Mouse (Mus musculus) neutrophil, adult 5-6 weeks (primary cell): ENCODE results near the gene Sgsm3. TPM values are rescaled to one million over a fixed set of nuclear protein-coding genes. Genes with fewer than 3 reads are reported as not detected.

Source experiments
- ATAC-seq: fragments of 151-379, 151-347 bp; 2 replicates; pipeline ENCODE4 v1.8.0; 2017; ENCODE audit warnings: mild to moderate bottlenecking, moderate TSS enrichment; ENCODE audit not compliant: insufficient number of reproducible peaks, poor library complexity, low FRiP score, severe bottlenecking; ENCODE audit errors: extremely low read depth
- total RNA-seq: library from RNA; stranded (forward); fragments of 200-1000 nt; gene quantifications from 2 replicates; pipeline ENCODE4 v1.2.3, GENCODE M21; 2017

The Sgsm3 gene
- total RNA-seq, 1 experiment from 2014 or later, result 13.3 TPM

DNA sequence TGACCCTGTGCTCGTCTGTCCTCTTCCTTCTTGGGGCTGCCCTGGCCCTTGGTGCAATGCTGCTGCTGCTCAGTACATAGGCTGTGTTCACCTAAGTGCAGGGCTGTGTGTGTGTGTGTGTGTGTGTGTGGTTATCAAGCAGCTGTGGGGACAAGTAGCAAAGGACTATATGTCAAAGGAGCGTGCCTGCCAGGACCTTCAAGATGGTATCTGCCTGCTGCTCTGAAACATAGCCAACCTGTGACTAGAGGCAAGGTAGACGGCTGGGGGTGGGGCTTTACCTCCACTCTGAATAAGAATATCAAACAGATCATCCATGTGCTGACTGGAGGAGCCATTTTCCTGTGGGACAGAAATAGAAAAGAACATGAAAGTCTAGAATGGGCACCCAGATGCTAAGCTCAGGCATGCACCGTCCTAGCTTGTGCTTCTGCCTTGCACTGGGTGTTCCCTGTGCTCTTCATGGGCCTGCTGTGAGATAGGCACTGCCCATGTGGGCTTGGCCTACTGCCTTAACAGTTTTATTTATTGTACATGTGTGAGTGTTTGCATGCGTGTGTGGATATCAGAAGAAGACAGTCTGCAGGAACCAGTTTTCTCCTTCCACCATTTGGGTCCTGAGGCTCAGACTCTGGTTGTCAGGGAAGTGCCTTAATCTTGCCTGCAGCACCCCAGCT lies 37.6 kb downstream of the Sgsm3 start:
- no peak for ATAC-seq

DNA sequence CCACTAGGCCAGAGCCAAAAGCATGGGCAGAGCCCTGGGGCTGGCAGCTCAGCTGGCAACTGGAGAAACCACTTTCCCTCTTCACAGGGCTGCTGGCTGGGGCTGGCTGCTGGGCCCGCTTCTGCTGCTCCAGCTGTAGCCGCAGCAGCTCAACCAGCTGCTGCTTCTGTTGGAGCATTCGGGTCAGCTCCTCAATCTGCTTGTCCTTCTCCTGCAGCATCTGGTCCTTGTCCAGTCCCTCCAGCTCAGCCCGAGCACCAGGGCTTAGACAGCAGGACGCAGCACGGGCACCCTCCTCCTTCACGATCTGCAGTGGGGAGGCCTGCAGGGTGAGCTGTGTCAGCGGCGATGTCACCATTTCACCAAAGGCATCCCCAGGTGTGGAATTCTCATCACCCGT lies 38.9 kb downstream of the Sgsm3 start:
- no peak for ATAC-seq

DNA sequence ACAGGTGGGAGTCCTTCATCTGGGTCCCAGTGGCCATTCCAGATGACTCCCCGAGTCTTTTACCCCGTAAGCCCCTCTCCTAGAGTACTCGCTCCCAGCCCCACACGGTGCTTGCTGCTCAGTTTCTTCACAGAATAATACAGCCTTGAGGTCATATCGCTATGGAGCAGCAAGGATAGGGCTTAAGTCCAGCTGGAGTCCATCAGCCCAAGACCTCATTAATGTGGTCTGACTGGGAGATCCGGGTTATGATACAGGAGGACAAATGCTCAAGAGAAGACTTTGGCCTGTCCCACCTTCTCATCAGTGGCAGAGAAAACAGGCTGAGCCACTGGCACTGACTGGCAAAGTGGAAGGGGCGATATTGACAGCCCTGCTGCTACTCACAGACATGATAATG lies 39.7 kb downstream of the Sgsm3 start:
- no peak for ATAC-seq

DNA sequence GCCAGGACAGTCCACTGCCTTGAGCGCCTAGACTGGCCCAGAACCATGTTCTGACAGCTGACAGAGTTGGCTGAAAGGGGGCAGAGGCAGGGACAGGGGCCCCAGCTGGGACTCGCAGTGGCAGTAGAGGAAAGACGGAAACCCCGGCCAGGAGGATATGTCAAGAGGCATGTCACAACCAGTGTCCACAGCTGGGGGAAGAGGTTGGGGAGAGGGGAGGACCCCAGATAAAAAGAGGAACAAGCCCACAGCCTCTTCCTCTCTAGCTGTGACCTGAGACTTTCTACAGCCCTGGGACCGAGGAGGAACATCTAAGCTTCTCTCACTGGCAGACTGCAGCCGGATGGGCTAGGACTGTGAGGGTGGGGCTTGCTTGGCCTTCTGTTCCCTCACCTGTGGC lies 43.8 kb downstream of the Sgsm3 start:
- peak; percentile 88 for ATAC-seq

- no peak for ATAC-seq
Observed at GRCm38 (mm10) chr15:81022437-81022836, 44.9 kb downstream of the Sgsm3 start.

GRCm38 (mm10) chr15:81023842-81024241 lies 46.3 kb downstream of the Sgsm3 start:
- no peak for ATAC-seq

- ATAC-seq, result no peak
Observed at GRCm38 (mm10) chr15:81026901-81027300, 49.3 kb downstream of the Sgsm3 start.

GRCm38 (mm10) chr15:81027378-81028173 lies 50.0 kb downstream of the Sgsm3 start:
- peak; percentile 78 for ATAC-seq

DNA sequence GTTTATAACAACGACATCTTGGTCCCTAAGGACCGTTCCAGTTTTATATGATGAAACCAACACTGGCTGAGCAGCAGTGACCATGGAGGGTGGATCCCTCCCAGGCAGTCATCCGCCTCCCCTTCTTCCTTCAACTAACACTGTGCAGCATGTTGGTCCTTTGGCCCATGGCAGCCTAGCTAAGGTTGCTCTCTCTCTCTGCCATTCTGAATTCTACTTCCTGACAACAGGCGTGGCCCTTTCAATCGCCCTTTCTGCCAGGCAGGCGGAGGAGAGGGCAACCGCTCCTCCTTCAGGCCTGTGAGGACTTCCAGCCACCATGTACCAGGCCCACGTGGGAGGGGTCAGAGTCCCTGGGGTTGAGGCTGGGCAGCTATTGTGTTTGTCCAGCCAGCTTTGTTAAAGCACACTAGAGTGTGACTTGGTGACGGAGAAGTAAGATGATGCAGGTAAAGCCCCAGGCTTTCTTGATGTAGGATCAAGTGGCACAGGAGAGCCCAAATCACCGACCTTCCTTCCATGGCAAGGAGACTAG lies 53.4 kb downstream of the Sgsm3 start:
- no peak for ATAC-seq

GRCm38 (mm10) chr15:81031611-81032010 lies 54.0 kb downstream of the Sgsm3 start:
- ATAC-seq, result no peak

DNA sequence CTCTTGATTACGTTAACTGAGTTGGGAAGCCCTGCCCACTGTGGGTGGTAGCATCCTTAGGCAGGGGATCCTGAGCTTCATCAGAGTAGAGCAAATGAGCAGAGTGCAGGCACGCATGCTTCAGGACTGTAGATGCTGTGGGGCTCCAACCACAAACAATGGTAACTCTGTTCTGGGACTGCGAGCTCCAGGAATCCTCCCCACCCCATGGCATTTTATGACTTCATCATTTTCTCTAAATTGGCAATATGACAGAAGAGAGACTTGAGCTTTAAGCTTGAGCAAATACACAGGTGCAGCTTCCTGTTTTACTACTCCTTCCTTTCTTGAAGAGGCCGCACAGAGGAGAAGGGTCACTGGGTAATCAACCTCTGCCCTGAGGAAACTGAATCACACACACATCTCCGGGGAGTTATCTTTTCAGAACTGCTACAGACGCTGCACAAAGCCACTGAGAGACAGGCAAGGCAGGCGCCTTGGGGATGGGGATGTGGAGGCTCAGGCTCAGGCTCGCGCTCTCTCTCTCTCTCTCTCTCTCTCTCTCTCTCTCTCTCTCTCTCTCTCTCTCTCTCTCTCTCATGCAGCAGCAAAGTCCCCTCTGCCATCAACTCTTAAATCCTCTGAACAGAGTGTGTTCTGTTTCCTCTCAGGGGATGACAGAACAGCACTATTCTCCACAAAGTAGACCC lies 55.5 kb downstream of the Sgsm3 start:
- peak; percentile 71 for ATAC-seq

- no peak for ATAC-seq
Observed at GRCm38 (mm10) chr15:81034119-81034518, 56.6 kb downstream of the Sgsm3 start.

DNA sequence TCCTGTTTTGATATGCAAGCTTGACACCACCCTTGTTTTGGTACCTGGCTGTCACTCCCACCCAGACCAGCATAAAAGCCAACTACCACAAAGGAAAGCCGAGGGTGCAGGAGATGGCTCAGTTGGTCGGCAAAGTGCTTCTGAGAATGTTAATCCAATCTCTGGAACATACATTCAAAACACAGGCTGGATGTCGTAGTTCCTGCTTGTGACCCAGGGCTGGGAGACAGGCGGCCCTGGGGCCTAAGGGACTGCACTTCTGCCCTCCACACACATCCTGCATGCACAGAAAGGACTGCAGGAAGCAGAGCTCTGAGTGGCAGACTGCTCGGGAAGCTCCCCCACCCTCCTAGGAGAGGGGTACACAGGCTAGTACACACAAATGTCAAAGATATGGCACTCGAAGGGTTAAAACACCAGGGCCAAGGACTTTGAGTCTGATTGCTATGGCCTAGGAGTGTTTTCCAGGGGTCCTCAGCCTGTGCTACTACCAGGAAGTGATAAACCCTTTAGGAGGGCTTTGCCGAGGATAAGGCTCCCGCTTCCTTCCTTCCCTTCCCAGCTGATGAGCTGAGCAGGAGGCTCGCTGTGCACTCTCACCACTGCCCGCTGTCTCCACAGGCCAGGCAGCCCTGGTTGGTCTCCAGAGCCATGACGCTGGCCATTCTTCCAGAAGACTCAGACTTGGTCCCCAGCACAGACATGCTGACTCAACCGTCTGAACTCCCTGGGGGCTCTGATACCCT lies 58.0 kb downstream of the Sgsm3 start:
- no peak for ATAC-seq

DNA sequence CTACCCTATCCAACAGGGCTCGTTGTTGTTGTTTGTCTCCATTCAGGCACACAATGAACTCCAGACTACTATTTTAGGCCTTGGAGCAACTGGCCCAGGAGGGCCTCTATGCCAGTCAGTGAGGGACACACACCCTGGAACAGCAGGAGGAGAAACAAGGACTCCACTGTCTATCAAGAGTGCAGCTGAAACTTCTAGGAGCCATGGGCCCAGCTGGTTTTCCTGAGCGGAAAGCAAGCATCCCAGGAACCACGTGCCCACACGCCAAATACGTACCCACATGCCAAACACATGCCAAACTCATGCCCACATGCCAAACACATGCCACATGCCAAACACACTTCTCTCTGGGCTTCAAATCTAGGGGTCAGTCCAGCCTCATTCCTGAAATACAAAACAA lies 60.9 kb downstream of the Sgsm3 start:
- no peak for ATAC-seq

GRCm38 (mm10) chr15:81041767-81042166 lies 64.2 kb downstream of the Sgsm3 start:
- ATAC-seq, result no peak

- peak; percentile 33 for ATAC-seq
Observed at GRCm38 (mm10) chr15:81042276-81042931, 64.8 kb downstream of the Sgsm3 start.

DNA sequence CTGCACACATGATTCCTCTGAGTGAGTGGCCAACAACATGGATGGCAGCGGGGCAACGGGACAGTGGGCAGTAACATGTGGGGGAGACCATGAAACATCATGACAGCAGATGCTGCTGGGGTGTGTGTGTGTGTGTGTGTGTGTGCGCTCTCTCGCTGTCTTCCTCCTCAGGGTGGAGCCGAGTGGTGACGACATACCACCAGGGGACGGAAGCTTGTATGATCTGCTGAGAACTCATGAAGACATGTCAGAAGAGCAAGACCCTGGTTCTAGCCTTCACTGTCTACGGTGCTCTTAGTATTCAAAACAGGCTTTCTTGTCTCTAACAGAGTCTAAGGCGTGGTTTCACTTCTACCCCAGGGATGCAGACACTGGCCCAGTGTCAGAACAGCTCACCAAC lies 66.9 kb downstream of the Sgsm3 start:
- ATAC-seq, result peak; percentile 79

GRCm38 (mm10) chr15:81045336-81045735 lies 67.8 kb downstream of the Sgsm3 start:
- ATAC-seq, result peak; percentile 37

DNA sequence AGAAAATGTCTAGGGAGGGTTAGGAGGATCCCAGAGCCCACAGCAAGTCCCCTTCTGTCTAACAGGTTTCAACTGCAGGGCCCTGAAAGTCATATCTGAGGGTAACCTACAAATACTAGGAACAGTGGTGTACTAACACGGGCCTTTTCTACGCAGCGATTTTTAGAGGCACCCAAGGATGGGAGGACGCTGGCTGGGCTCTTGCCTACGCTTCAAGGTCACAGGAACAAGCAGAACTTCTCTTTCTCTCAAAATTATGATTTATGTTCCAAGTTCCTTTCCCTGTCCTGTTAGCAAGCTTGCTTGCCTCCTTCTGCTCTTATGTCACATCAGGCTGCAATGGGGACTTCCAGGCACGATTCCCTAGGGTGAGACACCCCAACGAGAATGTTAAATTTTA lies 68.5 kb downstream of the Sgsm3 start:
- ATAC-seq, result no peak
